Mouse (Mus musculus): ENCODE results near the gene Gabarap.

The Gabarap gene

DNA sequence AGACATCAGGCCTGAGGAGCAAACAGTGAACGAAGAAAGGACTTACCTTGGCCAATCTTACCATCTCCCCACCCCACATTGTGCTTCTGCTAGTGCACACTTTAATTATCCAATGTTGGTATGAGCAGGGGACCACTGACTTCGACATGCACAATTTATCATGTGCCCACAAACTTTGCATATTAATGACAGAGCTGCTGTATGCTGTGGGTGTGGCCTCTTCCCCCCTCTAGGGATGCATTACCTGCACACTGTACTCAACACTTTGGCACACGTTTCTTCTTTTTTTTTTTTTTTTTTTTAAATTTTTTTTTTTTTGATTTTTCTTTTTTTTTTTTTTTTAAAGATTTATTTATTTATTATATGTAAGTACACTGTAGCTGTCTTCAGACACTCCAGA is 20.2 kb upstream of the Gabarap start:
- DNase-seq, result no peak

DNA sequence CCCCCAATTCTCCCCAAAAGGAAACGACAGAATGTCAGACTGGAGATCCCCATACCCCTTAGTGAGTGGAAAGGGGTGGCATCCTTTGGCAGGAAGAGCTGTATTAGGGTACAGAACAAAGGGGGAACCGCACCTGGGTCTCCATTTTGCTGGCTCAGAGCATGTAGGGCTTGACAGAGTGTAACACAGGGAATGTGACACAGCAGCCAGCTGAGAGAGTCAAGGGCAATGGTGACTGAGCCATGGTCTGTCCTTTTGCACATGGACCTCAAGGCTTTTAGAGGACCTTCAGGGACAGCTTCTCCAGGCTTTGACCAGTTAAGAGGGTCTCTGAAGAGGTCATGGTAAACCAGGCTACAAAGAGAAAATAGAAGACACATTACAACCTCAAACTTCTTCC is 16.0 kb upstream of the Gabarap start:
- DNase-seq, result no peak

DNA sequence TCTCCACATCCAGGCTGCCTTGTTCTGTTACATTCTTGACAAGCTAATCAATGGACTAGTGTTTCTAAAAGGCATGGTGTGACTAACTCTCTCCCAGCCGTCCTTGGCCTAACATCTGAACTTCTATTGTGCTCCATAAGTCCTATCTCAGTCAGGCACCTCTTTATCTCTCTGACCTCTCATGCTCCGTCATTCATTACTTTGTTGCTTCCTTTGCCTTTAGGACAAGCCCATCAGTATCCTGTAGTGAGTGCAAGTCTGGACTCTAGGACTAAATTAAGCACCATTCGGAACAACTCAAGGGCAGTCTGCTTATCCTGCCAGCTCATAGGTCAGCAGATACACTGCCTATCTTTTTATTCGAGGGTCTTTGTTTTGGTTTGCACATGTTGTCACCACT is 14.7 kb upstream of the Gabarap start:
- DNase-seq, result no peak

DNA sequence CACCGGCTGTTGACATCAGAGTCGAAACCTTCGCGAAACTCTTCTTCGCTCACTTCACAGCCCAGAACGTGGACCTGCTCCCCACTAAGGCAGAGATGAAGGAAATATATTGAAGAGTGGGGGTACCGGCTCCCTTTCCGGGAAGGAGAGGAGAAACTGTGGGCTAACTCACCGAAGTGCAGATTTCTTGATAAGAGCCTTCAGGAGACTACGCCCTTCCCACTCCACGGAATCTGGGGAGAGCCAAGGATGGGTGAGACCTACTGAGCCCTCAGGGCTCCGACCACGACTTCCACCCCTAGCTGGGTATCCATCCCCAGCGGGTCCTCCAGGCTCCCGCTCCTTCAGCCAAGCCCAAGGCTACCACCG is 11.1 kb upstream of the Gabarap start:
- no peak for DNase-seq

DNA sequence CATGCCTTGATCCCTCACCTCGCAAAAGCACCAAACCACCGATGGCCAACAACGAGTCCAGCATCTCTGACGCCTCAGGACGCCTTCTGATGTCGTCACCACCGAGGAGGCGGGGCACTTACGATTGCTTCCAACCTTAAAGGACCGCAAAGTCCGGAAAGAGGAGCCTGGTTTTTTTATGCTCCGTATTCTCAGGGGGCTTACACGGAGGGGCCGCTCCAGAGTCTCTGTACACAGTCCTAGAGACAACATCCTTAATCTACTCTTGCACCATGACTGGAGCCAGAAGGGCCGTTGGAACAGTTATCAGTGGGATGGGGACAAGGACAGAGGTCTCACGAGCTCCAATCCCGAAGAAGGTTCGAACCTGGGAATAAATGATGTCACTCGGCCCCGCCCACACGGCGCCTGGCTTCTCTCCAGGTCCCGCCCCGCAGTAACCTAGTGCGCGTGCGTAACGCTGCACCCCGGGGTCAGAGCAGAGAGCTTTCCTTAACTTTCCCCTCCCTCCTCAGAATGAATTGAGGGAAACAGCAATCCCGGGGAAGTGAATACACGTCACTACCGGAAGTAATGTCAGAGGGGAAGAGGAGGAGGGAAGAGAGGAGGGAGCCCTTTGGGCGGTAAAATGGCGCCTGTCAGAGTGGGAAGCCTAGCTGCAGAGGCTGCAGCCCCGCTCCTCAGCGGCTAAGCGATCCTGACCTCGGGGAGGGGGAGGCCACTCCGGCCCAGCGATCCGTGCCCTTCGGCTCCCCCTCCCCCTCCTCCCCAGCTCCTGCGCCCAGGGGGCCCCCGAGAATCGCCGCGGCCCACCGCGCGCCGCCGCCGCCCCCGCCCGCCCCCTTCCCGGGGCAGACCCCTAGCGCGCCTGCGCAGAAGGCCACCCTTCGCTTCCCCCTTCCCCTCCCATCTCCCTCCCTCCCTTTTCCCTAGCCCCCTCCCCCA is 10.5 kb upstream of the Gabarap start:
- DNase-seq, result peak; percentile 98

DNA sequence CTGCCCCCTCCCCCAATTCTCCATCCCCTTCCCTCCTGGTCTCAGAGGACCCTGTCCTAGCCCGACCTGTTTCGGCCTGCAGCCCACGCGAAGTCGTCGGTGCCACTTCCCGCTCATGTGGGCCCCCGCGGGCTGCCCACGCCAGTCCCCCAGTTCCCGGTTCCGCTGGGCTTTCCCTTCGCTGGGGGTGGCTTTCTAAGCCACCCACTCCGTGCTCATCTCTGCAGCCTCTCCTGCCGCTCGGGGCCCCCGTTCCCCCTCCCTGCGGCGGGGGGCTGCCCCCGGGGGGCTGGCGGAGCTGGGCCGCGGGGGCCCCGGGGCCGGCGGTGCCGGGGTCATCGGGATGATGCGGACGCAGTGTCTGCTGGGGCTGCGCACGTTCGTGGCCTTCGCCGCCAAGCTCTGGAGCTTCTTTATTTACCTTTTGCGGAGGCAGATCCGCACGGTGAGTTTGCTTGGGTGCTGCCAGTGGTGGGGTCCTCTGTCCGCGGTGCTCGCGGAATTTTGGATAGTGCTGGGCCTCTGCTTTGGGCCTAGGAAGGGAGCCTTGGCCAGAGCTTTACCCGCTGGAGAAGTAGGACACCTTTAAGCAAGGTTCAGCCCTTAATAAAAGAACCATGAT is 9.7 kb upstream of the Gabarap start, which contains the start of gene Ctdnep1:
TSS of gene Ctdnep1 (plus strand) at position 16 of the 622 bp plus-strand sequence.
- DNase-seq, result peak; percentile 41

DNA sequence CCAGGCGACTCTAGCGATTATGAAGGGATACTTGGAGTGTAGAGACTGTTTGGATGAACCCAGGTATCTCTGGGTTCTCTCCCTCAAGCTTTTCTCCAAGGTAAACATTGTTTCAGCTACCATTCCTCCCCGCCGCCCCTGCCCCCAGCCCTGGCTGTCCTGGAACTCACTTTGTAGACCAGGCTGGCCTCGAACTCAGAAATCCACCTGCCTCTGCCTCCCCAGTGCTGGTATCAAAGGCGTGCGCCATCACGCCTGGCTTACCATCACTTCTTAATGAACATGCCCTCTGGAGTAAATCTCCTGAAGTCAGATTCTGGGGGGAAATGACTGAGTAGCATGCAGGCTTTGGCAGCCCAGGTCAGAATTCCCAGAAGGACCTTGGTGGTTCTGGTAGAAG is 8.7 kb upstream of the Gabarap start, which contains the start of gene Elp5:
TSS of gene Elp5 (minus strand) at position 293 of the 400 bp plus-strand sequence.
- DNase-seq, result no peak

DNA sequence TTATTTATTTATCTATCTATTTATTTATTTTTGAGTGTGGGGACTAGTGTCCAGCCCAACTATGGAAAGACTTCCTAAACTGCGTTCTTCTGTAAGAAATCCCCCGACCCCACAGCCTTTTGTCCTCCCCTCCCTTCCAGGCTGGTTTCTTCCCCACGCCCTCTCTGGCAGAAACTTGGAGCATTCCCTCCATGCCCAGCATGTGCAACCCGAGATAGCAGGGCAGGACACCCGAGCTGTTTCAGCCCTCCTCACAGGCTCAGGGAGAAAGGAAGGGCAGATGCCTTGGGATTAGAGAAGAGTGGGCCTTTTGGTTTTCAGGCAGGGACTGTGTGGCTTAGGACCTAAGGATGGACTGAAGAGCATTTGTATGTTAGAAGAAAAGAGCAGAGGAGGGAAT is 8.1 kb upstream of the Gabarap start:
- no peak for DNase-seq

DNA sequence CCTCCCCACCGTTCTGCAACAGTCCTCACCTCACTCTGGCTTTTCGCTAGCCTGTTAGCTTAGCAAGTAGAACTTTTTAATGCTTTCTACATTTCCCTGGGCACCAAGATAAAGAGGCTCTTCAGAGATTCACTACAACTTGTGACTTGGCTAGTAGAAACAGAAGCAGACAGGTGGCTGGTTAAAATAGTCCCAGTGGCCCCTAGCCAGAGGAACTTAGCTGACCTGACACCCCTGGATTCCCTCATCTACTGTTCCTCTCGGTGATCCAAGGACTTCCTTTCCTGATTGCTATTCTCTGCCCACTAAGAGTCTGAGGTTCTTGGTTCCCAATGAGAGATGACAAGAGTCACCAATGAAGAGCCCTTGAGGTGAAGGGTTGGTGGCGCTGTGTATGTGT is 7.6 kb upstream of the Gabarap start:
- DNase-seq, result no peak

DNA sequence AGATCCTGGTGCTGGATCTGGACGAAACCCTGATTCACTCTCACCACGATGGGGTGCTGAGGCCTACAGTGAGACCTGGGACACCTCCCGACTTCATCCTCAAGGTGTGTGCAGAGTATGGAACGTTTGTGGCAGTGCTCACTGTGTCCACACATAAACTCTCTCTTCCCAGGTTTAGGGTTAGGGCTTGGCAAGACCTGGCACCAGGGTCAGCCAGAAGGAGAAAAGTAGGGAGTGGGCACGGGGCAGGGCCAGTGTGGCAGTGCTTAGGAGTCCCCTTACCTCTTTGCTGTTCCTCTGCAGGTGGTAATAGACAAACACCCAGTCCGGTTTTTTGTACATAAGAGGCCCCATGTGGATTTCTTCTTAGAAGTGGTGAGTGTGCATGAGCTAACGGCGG is 6.5 kb upstream of the Gabarap start:
- DNase-seq, result no peak

DNA sequence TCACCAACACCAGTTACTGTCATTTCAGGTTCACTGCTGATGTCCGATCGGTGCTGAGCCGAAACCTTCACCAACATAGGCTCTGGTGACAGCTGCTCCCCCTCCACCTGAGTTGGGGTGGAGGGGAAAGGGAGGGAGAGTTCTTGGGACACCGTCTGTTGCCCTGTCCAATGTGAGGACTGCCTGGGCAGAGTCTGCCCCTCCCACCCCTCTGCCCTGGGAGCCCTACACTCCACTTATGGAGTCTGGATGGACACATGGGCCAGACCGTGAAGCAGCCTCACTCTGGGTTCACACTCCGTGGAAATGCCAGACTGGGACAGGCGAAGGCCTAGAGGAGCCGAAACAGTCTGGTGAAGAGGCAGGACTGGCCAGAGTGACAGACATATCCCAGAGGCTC is 994 bp upstream of the Gabarap start:
- no peak for DNase-seq

DNA sequence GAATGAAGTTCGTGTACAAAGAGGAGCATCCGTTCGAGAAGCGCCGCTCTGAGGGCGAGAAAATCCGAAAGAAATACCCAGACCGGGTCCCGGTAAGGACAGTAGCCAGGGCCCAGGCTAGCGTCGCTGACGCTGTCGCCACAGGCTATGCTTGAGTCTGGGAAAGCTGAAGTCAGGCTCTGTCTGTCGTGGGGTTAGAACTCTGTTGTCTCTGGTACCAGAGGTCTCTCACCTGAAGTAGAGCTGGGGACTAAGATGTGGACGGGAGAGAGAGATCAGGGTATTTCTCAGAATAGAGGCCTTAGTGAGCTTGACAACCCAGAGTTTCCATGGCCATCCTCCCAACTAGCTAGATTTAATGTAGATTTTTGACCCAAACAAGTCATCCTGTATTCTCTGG is 768 bp downstream of the Gabarap start:
- no peak for DNase-seq

DNA sequence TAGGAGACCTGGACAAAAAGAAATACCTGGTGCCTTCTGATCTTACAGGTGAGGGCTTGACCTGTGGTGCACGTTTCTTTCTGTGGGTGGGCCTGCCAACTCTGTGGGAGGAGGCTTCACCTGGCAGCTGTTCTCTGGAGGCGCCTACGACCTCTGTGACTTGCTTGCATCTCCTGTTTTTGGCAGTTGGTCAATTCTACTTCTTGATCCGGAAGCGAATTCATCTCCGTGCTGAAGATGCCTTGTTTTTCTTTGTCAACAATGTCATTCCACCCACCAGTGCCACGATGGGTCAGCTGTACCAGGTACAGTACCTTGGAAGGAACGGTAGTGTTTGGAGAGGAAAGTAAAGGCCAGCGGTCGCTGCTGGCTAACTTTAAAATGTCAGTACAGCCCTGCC is 1.5 kb downstream of the Gabarap start:
- no peak for DNase-seq

DNA sequence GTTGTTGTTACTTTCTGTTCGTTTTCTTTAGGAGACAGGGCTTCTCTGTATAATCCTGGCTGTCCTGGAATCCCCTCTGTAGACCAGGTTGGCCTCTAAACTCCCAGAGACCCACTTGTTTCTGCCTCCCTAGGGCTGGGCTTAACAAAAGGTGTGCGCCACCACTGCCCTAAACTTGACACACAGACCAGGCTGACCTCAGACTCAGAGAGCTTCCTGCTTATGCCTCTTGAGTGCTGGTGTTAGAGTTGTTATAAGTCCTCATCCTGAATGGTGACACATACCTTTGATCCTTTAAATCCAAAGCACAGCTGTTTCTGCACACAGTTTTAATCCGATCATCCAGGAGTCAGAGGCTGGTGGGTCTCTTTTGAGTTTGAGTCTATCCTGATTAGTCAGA is 2.0 kb downstream of the Gabarap start:
- no peak for DNase-seq

DNA sequence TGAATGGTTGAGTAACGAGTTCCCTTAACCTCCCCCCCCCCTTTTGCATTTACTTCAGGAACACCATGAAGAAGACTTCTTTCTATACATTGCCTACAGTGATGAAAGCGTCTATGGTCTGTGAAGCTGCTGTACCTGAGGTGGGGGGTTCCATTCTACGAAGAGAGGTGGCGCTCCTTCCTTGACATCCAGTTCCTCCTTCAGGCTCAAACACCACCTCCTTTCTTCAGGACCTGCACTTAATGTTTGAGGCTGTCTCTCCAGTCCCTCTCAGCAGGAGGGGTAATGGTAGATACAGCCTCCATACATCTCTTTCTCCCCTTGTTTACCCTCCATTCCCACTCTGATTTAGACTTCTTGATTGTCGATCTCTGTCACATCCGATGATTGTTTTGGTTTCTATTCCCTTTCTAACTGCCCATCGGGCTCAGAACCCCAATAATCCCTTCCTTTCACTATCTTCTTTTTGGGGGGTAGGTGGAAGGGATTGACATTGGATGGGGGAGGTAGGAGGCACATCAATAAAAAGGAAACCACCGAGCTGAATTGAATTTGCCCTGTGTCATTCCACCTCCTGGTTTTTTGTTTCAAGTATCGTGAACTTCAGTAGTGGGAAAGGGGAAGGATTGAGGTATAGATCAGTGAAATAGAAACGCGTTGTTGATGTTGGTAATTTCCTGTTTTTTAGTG is 3.6 kb downstream of the Gabarap start:
- DNase-seq, result no peak

DNA sequence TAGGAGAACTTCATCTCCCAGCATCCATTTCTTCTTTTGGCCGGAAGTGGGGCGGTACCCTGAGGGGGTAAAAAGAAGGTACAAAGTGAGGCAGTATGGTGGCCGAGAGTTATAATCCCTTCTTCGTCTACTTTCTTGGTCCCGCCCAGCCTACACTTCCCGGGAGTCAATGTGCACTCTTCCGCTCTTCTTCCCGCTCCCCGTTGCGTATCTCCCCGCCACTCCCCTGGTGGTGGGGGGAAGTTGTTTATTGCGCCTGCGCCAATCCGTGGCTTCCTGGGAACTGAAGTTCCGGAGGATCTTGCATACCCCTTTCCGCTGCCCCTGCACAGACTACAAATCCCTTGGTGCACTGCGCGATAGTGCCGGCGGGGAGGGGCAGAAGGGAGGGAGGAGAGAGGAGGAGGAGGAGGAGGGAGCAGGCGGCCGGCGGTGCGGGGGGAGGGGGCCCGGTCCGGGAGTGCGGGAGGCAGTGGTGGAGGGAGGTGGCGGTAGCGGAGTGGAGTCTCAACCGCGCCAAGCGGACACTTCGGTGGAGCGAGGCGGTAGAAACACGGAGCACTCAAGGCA is 4.5 kb downstream of the Gabarap start, which contains the start of gene Phf23:
TSS of gene Phf23 (plus strand) at position 387 of the 570 bp plus-strand sequence.
- peak; percentile 98 for DNase-seq

DNA sequence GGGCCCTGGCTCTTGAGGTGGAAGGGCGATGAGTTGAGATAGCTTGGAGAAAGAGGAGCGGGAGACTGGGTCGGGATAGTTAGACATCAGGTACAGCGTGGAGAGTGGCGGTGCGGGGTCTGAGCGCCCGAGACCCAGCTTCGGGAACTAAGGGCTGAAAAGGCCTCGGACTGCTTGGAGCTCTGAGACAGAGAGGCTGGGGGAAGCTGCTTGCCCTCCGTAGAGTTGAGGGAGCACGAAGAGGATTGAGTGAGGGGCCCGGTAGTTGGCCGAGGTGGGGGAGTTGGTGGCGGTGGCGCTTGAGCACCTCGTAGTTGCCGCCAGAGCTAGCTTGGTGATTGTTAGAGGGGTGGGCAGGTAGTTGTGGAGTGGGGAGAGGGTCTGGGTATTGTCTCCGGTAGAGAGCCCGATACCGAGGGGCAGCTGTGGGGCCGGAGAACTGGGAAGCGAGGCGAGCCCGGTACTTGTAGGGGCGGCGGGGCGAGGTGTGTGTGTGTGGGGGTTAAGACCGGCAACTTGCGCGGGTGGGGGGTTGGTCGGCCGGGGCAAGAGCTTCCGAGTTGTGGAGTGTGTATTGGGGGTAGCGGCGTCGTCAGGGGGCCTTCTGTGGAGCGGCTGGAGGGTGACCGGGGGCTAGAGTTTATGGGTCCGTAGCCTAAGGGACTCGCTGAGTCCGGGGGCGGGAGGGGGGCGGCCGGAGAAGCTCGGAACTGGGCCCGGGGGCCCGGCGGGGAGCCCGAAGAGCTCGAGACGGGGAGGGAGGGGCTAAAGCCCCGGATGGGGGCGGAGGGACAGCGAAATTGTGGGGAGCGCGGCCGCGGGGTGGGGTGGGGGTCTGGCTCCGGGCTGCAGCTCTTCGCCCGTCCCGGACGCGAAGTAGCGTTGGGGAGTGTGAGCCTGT is 5.5 kb downstream of the Gabarap start:
- DNase-seq, result peak; percentile 71

DNA sequence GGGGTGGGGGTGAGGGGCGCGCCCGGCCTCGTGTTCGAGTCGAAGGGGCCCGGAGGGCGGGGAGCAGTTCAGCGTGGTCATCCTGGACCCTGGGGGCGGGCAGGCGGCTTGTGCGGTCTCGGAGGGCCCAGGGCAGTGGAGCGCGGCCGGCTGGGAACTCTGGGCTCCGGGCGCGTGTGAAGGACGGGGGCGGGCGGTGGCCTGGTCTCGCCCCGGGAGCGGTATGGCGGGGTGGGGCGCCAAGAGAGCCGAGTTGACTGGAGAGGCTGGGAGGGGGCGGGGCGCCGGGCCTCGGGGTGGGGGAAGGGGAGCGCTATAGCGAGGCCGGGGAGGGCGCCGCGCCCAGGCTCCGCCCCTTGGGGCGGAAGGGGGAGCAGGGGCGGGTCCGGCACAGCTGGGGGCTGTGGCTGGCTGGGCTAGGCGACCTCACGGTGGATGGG is 6.1 kb downstream of the Gabarap start:
- peak; percentile 93 for DNase-seq

DNA sequence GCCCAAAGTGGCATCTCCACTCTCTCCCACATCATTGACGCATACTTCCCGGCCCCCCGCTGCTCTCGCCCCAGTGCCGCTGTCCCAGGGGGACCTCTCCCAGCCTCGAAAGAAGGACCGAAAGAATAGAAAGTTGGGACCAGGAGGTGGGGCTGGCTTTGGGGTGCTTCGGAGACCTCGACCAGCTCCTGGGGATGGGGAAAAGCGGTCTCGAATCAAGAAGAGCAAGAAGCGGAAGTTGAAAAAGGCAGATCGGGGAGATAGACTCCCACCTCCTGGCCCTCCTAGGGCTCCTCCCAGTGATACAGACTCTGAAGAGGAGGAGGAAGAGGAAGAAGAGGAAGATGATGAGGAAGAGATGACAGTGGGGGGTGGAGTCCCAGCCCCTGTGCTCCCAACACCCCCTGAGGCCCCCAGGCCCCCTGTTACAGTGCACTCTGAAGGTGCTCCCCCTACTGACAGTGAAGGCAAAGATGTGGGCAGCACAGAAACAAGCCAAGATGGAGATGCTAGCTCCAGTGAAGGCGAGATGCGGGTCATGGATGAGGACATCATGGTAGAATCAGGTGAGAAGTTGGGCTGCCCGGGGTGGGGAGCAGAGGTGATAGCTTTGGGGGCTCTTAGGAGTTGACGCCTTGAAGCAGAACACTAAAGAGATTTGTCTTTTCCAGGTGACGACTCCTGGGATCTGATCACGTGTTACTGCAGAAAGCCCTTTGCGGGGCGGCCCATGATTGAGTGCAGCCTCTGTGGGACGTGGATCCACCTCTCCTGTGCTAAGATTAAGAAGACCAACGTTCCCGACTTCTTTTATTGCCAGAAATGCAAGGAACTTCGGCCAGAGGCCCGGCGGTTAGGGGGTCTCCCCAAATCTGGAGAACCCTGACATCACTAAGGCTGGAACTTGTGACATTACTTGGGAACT is 7.9 kb downstream of the Gabarap start:
- no peak for DNase-seq

DNA sequence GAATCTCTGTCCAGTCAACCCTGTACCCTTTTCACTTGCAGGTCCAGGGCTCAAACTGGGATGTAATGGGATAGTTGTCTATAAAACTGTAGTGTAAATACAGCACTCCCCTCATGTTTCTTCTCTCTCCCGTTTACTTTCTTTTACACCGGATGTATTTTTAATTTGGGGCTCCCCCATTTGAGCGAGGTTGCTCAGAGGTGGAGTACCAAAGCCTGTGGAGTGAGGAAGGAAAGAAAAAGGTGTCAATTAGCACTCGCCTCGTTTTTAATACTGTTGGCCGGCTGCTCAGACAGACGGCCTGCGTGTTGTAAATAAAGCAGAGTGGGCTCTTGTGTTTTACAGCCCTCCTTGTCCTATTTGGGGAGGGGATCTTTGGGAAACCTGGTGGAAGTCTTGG is 8.7 kb downstream of the Gabarap start:
- no peak for DNase-seq

DNA sequence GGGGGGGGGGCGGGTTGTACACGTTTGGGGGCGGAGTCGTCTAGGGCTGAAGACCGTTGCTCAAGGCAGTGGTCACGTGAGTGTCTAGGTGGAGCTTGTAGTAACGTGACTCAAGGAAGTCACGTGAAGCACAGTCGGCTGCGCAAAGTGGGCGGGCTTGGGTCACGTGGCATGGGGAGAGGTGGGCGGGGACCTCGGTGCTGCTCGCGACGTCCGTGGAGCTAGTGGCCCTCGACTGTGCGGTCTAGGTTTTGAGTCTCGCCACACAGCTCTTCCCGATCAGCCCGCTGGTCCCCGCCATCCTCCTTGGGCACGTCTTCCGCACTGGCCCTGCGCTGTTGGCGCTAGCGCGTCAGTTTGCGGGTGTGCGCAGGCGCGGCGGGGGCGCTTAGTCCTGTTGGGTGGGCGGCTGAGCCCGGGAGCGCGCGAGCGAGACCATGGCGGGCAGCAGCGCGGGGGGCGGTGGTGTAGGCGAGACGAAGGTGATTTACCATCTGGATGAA is 9.5 kb downstream of the Gabarap start, which contains the start of gene Dvl2:
TSS of gene Dvl2 (plus strand) at position 200 of the 503 bp plus-strand sequence.
- peak; percentile 97 for DNase-seq
